Mouse (Mus musculus) 3T3-L1 (cell line): ENCODE data around the gene Olfr681.
A peak's percentile ranks its signal among the peaks of the same experiment; 100 is the strongest.
"Not testable (repeated sequence)": the region's sequence is repeated elsewhere in the genome, so short reads cannot be mapped to it uniquely, and the experiment has no call there.

Experiments used
- DNase-seq: peaks from one replicate; pipeline ENCODE4 v3.0.0-alpha.2; 2015; ENCODE audit warnings: low read depth, low spot score

Gene Olfr681

DNA sequence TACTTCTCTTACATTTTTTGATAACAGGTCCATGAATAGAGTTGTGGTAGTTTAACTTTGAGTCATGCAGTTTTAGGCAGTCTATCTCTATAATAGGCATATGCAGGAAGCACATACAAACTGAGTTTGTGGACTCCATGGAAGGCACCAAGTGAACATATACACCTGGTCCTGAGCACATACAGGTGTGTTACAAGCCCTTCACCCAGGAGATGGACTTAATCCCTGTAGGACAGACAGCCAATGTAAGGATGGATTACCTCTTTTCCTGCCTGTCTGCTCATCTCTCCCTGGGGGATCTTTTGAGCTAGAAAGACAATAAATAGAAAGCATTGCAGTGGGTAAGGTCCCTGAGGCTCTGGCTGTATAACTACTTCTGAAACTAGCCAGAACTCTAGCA, at the start of gene Olfr681:
Olfr681 (plus strand) TSS at position 301 of the 400 bp plus-strand sequence.
- no peak for DNase-seq

DNA sequence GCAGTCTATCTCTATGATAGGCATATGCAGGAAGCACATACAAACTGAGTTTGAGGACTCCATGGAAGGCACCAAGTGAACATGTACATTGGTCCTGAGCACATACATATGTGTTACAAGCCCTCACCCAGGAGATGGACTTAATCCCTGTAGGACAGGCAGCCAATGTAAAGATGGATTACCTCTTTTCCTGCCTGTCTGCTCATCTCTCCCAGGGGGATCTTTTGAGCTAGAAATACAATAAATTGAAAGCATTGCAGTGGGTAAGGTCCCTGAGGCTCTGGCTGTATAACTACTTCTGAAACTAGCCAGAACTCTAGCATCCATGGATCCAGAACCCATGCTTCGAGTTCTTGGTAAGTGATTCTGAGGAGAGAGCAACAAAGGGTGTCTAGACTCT, 35.7 kb upstream of the Olfr681 start, which contains the start of gene Olfr679:
Olfr679 (plus strand) TSS at position 301 of the 400 bp plus-strand sequence.
- DNase-seq: no peak

DNA sequence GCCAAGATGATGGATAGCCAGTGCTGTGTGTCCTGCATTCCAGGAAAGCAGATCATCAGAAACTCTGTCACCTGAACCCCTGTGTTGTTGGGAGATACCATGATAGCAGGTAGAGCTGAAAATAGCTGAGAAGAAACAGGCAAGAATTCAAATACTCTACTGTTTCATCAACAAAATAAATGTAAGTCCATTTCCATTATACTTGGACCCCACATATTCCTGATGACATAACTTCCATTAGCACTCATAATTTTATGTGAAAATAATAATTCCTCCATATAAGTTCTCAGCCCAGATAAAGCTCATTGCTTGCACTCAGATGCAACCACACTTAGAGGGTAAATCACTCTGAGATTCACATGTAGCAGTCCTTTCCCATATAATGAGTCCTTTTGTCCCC, 23.9 kb upstream of the Olfr681 start, which contains the start of gene Olfr680-ps1:
Olfr680-ps1 (minus strand) TSS at position 101 of the 400 bp plus-strand sequence.
- not testable (repeated sequence) for DNase-seq

DNA sequence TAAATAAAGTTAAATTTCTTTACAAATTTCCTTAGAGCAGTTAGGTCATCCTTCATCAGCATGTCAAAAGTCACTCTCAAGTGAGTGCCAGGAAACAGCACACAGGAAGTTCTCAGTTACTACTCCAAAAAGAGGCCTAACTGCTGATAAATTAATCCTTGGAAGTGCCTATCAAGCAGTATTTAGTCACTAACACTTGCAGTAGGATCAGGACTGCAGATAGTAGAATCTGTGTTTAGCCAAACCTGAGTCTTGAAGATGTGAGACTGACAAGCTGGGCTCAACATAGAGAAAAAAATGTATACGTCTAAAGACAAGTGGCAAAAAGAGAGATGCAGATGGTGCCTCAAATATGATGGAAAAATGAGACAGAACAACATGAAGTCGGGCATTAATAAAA, 24.6 kb downstream of the Olfr681 start:
- no peak for DNase-seq

DNA sequence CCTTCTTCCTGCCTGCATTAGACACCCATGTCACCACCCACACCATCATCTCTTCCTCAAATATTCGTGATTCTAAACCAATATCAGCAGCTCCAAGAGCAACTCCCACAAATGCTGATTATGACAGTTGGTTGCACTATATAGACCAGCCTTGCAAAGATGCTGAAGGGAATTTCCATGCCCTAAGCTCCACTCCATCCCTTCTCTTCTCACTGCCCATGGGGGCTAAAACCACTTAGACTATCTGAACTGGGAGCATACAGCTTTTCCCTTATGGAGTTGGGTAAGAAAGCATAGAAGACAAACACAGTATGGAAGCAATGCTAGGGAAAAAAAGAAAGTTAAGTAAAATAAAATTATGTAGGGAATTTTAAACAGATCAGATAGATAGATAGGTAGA, 30.3 kb downstream of the Olfr681 start, which contains the start of gene Olfr683:
Olfr683 (minus strand) TSS at position 101 of the 400 bp plus-strand sequence.
- DNase-seq: no peak

DNA sequence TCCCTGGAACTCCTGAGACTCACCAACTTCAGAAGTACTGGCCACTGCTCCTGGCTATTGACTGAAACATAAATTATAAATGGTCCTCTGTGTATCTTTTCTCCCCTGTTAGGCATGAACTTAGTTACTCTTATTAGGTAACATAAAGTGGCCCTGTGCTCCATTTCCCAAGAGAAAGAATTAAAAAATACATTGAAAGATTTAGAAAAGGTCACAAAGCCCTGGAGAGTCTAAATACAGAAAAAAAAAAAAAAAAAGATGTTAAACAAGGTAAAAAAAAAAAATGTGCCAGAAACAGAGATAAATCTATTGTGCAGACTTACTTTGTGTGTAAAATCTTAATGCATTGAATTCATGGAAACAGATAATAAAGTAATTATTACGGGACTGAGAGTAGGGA, 46.9 kb downstream of the Olfr681 start, which contains the start of gene Olfr684:
Olfr684 (minus strand) TSS at position 101 of the 400 bp plus-strand sequence.
- no peak for DNase-seq

DNA sequence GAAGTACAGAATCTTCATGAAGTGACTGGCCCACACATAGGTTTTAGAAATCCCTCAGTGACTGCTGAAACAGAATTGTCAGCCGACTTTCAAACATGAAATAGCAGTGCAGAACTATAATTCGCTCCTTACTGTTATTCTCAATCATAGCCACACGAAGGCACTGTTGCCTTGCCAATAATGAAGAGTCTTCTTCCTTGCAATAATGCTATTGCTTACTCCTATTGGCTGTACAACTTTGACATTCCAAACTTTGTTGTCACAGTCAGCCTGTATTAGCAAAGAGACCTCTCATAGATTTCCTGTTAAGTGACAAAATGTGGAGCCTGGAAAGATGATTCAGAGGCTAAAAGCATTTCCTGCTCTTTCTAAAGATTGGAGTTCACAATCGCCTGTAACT, 54.1 kb downstream of the Olfr681 start:
- peak; percentile 66 for DNase-seq
